Mouse (Mus musculus): ENCODE measurements at regions not wholly inside any gene's neighbourhood (a gene's known extent, or its start where the extent isn't known, plus 50 kb on each side); places are given as distances from the start of the nearest gene placed in this dataset.

GRCm38 (mm10) chr5:40780363-40780762, 927.6 kb downstream of the Rab28 start:
- intact Hi-C loops (cut with DNase I), result no loop called here
- no peak for DNase-seq

GRCm38 (mm10) chr5:40779902-40780301, 928.1 kb downstream of the Rab28 start:
- intact Hi-C loops (cut with DNase I), result no loop called here
- no peak for DNase-seq

- intact Hi-C loops (cut with DNase I), result no loop called here
- DNase-seq, result no peak
These were observed 932.1 kb downstream of the Rab28 start for GRCm38 (mm10) chr5:40775856-40776255.

- DNase-seq, result no peak
- intact Hi-C loops (cut with DNase I), result no loop called here
These were observed 947.7 kb downstream of the Rab28 start for GRCm38 (mm10) chr5:40760224-40760623.

GRCm38 (mm10) chr5:40750044-40750443, 957.9 kb downstream of the Rab28 start:
- peak; percentile 6 for DNase-seq
- intact Hi-C loops (cut with DNase I), result no loop called here

GRCm38 (mm10) chr5:40735660-40736059, 972.3 kb downstream of the Rab28 start:
- DNase-seq, result no peak
- intact Hi-C loops (cut with DNase I), result no loop called here

GRCm38 (mm10) chr5:40733844-40734566, 974.0 kb downstream of the Rab28 start:
- DNase-seq, result peak; percentile 26 to 35
- intact Hi-C loops (cut with DNase I), result no loop called here

GRCm38 (mm10) chr5:40714497-40715128, 959.3 kb upstream of the Hs3st1 start:
- DNase-seq, result no peak
- intact Hi-C loops (cut with DNase I), result no loop called here

GRCm38 (mm10) chr5:40701651-40702050, 946.4 kb upstream of the Hs3st1 start:
- no peak for DNase-seq
- intact Hi-C loops (cut with DNase I), result no loop called here

- intact Hi-C loops (cut with DNase I), result no loop called here
- no peak for DNase-seq
These were observed 942.4 kb upstream of the Hs3st1 start for GRCm38 (mm10) chr5:40697517-40698298.
